Mouse (Mus musculus) megakaryocyte, embryonic 14.5 days (primary cell): ENCODE measurements at regions not wholly inside any gene's neighbourhood (a gene's known extent, or its start where the extent isn't known, plus 50 kb on each side); places are given as distances from the start of the nearest gene placed in this dataset.

ENCODE experiments used
- FLI1 ChIP-seq: IDR thresholded peaks from 2 replicates; pipeline ENCODE4 v1.6.1; 2012; ENCODE audit warnings: low read length, inconsistent platforms, mixed read lengths
- GATA1 ChIP-seq: IDR thresholded peaks from 3 replicates; pipeline ENCODE4 v1.6.1; 2012; ENCODE audit warnings: mixed read lengths, low read length, inconsistent platforms, borderline replicate concordance

- no peak for TF ChIP-seq GATA1
- TF ChIP-seq FLI1: no peak
These were observed 62.0 kb upstream of the Qrfpr start for GRCm38 (mm10) chr3:36284066-36284465.
